Mouse (Mus musculus) mouse trophoblast stem cell (cell line): Measurements from ENCODE around the gene Paics.

ENCODE experiments used
- in situ Hi-C, 2 experiments: fragments of 300-500 bp; cut with MseI, MboI; formaldehyde crosslinking; loops; 2 replicates in 1 of 2; 3 replicates in 1 of 2; pipeline ENCODE4 v1.15.1; 2025

Paics gene

DNA sequence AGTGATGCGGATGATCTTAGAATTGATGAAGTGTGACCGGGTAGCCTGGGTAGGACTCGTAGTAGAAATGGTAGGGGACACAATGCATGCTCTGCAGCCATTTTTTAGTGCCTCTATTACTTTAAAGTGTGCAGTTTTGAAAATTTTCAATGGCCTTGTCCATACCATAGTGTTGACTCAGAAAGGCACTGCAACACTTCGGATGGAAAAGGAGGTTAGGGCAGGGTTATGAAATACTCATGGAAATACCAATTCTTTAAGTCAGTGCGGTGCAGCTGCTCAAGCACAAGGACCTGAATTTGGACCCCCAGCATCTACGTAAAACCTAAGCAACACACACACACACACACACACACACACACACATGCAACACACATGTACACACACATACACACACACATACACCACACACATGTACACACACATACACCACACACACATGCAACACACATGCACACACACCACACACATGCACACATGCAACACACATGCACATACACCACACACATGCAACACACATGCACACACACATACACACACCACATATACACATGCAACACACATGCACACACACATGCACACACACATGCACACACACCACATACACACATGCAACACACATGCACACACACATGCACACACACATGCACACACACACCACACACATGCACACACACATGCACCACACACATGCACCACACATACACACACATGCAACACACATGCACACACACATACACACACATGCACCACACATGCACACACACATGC is 53.1 kb downstream of the Paics start, which contains the start of gene Arl9:
TSS of gene Arl9 (plus strand) at position 5 of the 771 bp plus-strand sequence.
- in situ Hi-C loops: no loop called here

DNA sequence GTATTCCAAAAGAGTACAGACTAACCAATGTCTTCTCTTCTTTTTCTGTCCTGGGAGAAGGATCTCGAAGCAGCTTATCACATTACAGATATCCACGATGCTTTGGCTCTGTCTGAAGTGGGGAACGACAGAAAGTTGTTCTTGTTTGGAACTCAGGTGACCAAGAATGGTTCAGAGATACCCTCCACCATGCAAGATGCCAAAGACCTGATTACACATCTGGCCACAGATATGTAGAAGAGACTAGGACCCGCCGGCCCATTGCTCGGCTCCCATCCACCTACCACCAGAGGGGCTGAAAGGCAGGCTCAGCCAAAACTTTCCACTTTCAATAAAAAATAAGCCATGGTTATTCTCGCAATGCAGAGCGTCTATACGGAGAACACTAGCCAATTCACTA is 59.2 kb downstream of the Paics start:
- in situ Hi-C loops: no loop called here

DNA sequence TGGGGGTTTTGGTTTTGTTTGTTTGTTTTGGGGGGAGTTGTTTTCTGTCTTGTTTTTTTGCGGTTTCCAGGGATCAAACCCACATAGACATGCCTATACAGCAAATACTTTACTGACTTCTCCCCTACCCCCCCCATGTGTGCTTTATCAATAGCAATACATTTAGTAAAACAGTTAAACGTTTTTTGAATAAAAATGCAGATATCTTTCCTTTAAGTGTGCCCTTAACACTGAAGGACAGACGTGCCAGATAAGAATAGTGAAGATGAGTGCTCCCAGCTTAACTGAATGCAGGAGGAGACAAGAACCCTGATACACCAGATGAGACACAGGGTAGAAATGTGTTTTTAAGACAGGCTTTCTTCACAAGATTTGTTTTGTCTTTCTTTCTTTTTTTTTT is 60.0 kb downstream of the Paics start:
- in situ Hi-C loops: no loop called here

DNA sequence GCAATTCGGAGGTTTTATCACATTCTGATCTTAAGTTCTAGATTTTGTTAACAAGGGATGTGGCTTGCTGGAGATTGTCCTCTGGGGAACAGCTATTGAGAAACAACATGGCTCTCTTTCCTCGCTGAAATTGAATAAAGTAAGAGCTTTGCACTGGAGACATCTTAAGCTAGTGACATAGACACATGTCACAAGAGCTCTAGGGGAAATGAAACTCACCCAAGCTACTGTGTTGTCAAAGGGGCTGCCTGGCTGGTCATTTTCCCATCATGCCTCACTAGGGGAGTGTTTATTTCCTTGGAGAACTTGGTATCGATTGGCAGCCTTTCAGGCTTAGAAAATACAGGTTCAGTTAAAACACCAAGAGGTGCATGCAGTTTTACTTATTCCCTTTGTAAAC is 62.1 kb downstream of the Paics start:
- in situ Hi-C loops: no loop called here

DNA sequence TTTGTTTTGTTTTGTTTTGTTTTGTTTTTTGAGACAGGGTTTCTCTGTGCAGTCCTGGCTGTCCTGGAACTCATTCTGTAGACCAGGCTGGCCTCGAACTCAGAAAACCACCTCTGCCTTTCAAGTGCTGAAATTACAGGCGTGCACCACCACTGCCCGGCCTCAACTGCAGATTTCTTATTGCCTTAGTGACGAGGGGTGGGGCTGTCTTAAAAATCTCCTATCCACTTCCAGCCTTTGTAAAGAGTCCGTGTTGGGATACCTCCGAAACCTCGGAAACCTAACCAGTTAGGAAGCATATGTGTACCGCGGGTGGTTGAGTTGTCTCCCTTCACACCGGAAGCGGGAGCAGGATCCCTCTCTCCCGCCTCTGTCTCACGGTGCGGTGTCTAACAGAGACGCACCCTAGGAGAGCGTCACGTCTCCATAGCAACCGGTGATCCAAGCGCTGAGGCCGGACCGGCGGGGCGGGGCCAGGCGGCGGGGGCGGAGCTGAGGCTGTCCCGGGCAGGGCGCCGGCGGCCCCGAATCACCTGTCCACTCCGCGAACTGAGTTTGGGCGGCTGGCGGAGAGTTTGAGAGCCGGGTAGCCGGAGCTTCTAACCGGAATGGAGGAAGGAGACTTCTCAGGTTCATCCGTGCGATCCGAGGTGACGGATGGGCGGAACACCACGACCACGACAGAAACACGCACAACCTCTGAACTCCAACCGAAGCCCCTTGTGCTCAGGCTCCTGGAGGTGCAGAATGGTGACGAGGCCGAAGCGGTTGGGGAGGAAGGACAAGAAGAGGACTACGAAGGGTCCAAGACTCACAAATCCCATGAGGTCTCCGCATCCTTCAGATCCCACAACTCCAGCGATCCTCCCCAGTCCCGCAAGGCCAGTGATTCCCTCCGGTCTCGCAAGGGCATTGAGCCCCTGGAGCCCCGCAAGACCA is 64.7 kb downstream of the Paics start, which contains the start of gene Thegl:
TSS of gene Thegl (plus strand) at position 480 of the 939 bp plus-strand sequence.
- in situ Hi-C loops: no loop called here
